Mouse (Mus musculus) myocyte (in vitro differentiated cells): ENCODE results near the gene Map1lc3a.

Source experiments
- E2F4 ChIP-seq: IDR thresholded peaks from one replicate; pipeline ENCODE4 v1.6.1; 2011; ENCODE audit warnings: mild to moderate bottlenecking, control low read depth, moderate library complexity; ENCODE audit not compliant: insufficient read depth
- MYOG ChIP-seq, 3 experiments: IDR thresholded peaks; one replicate each; pipeline ENCODE4 v1.6.1; 2011; ENCODE audit warnings: control low read depth in 2 of 3, low read depth in 2 of 3, mild to moderate bottlenecking in 2 of 3; ENCODE audit not compliant: insufficient read length in 2 of 3, control insufficient read depth in 1 of 3, insufficient read depth in 1 of 3
- POLR2A ChIP-seq: IDR thresholded peaks from one replicate; pipeline ENCODE4 v1.6.1; 2011; ENCODE audit warnings: low read depth, mild to moderate bottlenecking, control low read depth, moderate library complexity; ENCODE audit not compliant: insufficient read length
- POLR2AphosphoS2 ChIP-seq: IDR thresholded peaks from one replicate; pipeline ENCODE4 v1.6.1; 2011; ENCODE audit warnings: low read depth, control low read depth; ENCODE audit not compliant: insufficient read length
- TCF12 ChIP-seq: IDR thresholded peaks from one replicate; pipeline ENCODE4 v1.6.1; 2011; ENCODE audit warnings: mild to moderate bottlenecking, control low read depth; ENCODE audit not compliant: poor library complexity, insufficient read depth, severe bottlenecking

- TF ChIP-seq MYOG (IDR thresholded peaks at IDR 0.05; ENCODE audit: control insufficient read depth in 1 of 3, insufficient read depth in 1 of 3, insufficient read length in 2 of 3, low read depth in 2 of 3) (no peak), POLR2A (no peak), TCF12 (no peak), E2F4 (no peak), POLR2AphosphoS2 (no peak)
Measured at GRCm38 (mm10) chr2:155285744-155286143, 9.6 kb downstream of the Map1lc3a start.
